Mouse (Mus musculus): ENCODE measurements around the gene Chid1. TPM values are rescaled to one million over a fixed set of nuclear protein-coding genes. Genes with fewer than 3 reads are reported as not detected.

Chid1 gene
- total RNA-seq (2021) = 10 to 100 TPM; 83.1 to 85.1 TPM
- long read RNA-seq, experiment 1, full-length matches to known transcripts = 48 of 65 reads
- long read RNA-seq, experiment 1, partial matches to known transcripts = 3 of 65 reads
- long read RNA-seq, experiment 1, other reads (novel, unspliced or antisense) = 14 of 65 reads
- long read RNA-seq, experiment 2, full-length matches to known transcripts = 62 of 87 reads
- long read RNA-seq, experiment 2, partial matches to known transcripts = 10 of 87 reads
- long read RNA-seq, experiment 2, other reads (novel, unspliced or antisense) = 15 of 87 reads

DNA sequence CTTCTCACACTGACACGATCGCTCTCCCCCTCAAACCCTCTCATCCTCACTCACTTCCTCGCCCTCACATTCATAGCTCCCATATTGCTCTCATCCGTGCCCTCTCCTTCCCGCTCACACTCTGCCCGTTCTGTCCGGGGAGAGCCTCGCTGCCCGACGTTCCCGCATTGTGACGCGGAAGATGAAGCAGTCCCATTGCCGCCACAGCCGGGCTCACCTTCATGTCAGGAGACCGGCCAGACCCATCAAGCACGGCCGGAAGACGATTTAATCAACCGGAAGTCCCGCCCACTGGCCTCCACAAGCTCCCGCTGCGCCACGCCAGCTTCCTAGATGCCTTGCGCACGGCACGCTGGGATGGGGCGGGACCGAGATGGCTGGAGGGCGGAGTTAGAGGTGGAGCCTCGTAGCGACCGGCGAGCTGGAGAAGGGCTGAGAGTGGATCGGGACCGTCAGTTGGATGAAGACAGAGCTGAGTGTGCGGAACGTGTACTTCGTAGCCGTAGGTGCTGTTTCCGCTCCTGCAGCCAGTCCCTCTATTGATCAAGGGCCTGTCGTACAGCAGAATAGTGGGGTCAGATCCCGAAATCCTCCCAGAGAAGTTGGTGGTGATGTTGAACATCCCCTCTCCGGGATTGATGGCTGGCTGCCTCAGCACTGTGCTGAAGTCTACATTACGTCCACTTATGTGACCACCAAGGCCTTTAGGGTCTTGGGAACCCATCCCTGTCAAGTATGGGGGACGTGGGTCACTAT lies at the start of gene Chid1:
Chid1 (minus strand) TSS at position 302 of the 756 bp plus-strand sequence.
- no peak for TF ChIP-seq CTCF (conservative IDR thresholded peaks at IDR 0.05)
- H3K4me3 ChIP-seq = peak within 1 kb of the TSS; percentile 85
- H3K27ac ChIP-seq = peak within 1 kb of the TSS; percentile 95
- DNase-seq (ENCODE audit: low spot score in 2 of 2) = peak; percentile 97 to 98

DNA sequence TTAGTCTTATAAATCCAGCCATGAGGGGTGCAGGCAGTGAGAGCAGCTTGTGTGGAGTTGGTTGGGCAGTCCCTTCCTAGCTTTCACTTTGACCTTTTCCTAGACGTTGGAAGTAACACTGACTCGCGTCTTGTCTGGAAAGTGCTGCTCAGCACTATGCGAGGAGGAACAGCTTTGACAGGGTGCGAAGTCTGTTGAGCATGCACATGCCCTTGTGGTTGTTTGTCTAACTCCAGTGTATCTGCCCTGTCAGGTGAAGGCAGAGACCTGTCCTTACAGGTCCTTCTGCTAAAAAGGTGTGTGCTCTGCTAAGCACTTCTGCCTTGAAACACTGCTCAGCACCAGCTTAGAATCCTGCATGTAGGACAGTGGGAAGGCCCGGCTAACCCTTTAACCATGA lies 49.2 kb upstream of the Chid1 start:
- Histone ChIP-seq H3K4me3 (no peak overlapping the region), H3K27ac (no peak overlapping the region)
- TF ChIP-seq CTCF (conservative IDR thresholded peaks at IDR 0.05) = no peak
- DNase-seq (ENCODE audit: low spot score in 2 of 2) = no peak

DNA sequence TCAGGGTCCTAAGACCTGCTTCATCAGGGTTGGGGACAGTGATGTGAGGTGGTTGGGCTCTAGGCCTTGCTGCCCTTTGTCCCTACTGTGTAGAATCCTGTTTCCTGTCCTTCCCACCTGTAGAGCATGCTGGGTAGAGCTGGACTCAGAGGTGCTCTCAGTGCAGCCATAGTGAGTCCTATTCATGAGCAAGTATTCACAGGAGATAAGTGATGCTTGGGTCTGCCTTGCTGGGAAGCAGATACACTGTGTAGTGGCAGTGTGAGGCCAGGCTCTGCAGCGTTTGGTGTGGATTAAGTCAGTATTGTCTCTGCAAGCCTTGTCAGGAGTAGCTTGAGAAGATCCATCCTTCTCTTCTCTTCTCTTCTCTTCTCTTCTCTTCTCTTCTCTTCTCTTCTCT lies 46.2 kb upstream of the Chid1 start:
- no peak overlapping the region for H3K27ac ChIP-seq
- no peak for DNase-seq (ENCODE audit: low spot score in 2 of 2)
- no peak for TF ChIP-seq CTCF (conservative IDR thresholded peaks at IDR 0.05)
- no peak overlapping the region for H3K4me3 ChIP-seq

DNA sequence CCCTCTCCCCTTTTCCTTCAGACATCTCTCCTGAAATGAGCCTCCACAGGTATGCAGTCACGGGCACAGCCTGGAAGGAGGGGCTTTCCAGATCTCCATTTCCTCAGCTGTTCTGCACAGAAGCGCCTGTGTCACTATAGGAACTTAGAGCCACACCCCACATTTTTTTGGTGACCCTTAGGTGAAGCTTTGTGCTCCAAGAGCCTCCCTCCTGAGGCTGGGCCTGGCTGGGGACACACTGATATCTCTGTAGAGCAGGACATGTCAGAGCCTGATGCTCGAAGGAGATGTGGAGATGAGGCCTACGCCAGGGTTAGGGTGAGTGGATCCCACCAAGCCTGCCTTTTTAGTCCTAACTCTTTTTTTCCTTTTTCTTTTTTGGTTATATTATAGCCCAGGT lies 45.6 kb upstream of the Chid1 start:
- Histone ChIP-seq H3K4me3 (no peak overlapping the region), H3K27ac (no peak overlapping the region)
- TF ChIP-seq CTCF (conservative IDR thresholded peaks at IDR 0.05) = no peak
- DNase-seq (ENCODE audit: low spot score in 2 of 2) = no peak

DNA sequence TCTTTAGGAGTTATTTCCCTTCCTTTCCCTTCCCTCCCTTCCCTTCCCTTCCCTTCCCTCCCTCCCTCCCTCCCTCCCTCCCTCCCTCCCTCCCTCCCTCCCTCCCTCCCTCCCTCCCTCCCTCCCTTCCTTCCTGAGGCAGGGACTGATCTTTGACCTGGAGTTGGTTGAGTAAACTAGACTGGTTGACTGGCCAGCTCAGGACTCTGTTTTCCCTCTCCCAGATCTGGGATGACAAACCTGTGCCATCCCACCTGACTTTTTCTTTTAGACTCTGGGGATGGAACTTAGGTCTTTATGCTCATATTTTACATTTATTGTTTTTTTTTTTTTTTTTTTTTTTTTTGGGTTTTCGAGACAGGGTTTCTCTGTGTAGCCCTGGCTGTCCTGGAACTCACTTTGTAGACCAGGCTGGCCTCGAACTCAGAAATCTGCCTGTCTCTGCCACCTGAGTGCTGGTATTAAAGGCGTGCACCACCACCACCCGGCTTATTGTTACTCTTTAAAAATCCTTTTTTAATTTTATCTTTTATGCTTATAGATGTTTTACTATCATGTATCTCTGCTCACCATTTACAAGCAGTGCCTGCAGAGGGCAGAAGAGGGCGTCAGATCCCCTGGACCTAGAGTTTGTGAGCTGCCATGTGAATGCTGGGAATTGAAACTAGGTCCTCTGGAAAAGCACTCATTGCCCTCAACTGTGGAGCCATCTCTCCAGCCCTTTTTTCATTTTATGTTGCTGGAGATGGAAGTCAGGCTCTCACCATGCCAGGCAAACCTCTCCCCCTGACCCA lies 44.6 kb upstream of the Chid1 start:
- DNase-seq (ENCODE audit: low spot score in 2 of 2) = no peak
- Histone ChIP-seq H3K4me3 (no peak overlapping the region), H3K27ac (no peak overlapping the region)
- peak; percentile 38; the same call in 1 of the 2 replicates for TF ChIP-seq CTCF (conservative IDR thresholded peaks at IDR 0.05)

DNA sequence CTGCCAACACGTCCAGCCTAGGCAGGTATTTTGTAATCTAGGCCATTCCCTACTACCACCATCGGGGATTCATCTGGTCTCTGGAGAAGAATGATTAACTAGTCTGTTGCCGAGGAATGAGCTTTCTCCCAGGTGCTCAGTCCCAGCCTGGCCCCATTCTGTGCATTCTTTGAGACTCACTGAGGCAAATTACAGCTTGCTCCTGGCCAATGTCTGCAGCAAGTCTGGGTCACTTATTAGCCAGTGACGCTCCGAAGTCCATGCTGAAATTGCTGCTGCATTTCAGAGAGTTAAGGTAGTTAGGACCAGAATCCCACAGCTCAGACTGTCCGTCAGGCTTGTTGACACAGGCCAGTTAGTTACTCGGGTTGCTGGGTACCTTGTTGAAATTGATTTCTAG lies 41.7 kb upstream of the Chid1 start:
- no peak for TF ChIP-seq CTCF (conservative IDR thresholded peaks at IDR 0.05)
- no peak for DNase-seq (ENCODE audit: low spot score in 2 of 2)
- no peak overlapping the region for H3K4me3 ChIP-seq
- H3K27ac ChIP-seq = no peak overlapping the region

DNA sequence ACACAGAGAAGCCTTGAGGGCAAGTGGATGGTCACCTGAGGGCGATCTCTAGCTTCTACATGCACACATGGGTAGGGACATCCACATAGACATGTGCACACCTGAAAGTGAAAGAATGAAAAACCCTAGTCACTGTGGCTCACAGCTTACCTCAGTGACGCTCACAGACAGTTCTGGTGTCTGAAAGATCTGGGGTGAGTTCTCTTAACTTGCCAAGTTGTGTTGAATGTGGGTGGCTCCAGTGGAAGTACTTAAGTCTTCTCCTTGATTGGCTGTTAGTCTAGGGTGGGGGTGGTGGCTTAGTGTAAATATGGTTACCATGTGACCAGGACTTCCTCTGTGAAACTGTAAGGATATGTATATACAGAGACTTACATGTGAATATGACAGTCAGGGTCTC lies 39.3 kb upstream of the Chid1 start:
- no peak for TF ChIP-seq CTCF (conservative IDR thresholded peaks at IDR 0.05)
- no peak for DNase-seq (ENCODE audit: low spot score in 2 of 2)
- Histone ChIP-seq H3K27ac (no peak overlapping the region), H3K4me3 (no peak overlapping the region)

DNA sequence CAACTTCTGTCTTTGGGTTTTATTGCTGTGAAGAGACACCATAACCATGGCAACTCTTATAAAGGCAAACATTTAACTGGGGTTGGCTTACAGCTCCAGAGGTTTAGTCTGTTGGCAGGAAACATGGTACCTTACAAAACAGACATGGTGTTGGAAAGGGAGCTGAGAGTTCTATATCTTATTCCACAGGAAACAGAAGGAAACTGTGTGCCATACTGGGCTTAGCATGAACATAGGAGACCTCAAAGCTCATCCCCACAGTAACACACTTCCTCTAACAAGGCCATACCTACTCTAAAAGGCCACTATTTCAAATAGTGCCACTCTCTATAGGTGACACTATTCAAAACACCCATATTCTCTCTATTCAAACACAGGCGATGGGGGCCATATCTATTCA lies 38.9 kb upstream of the Chid1 start:
- H3K27ac ChIP-seq = no peak overlapping the region
- no peak overlapping the region for H3K4me3 ChIP-seq
- DNase-seq (ENCODE audit: low spot score in 2 of 2) = no peak
- TF ChIP-seq CTCF (conservative IDR thresholded peaks at IDR 0.05) = no peak

DNA sequence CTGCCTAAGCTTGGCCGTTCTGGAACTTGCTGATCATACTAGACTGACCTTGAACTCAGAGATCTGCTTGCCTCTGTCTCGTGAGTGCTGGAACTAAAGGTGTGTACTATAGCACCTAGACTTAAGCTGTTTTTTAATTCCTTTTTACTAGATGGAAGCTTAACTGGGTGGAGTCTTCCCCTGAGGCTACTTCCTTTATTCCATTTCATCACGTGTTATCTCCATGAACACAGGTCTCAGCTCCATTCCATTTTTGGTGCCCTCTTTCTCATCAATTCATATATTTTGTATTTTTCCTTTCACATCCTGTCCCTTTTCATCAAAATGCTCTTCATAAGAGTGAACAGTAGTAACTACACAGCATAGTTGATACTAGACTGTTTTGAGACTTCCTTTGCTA lies 38.1 kb upstream of the Chid1 start:
- H3K4me3 ChIP-seq = no peak overlapping the region
- H3K27ac ChIP-seq = no peak overlapping the region
- no peak for DNase-seq (ENCODE audit: low spot score in 2 of 2)
- TF ChIP-seq CTCF (conservative IDR thresholded peaks at IDR 0.05) = no peak

DNA sequence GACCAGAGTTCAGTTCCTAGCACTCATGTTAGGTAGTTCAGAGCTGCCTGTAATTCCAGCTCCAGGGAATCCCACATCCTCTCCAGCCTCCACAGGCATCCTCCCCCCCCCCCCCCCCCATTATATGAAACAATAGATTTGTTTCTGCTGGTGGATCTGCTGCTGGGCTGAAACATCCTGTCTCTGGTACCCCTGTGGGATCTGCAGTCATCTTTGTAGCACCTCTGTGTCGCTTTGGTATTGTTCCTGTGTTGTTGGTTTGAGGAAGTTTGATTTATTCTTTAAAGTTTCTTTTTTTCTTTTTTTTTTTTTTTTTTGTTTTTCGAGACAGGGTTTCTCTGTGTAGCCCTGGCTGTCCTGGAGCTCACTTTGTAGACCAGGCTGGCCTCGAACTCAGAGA lies 35.8 kb upstream of the Chid1 start:
- no peak for DNase-seq (ENCODE audit: low spot score in 2 of 2)
- H3K4me3 ChIP-seq = no peak overlapping the region
- TF ChIP-seq CTCF (conservative IDR thresholded peaks at IDR 0.05) = no peak
- no peak overlapping the region for H3K27ac ChIP-seq

DNA sequence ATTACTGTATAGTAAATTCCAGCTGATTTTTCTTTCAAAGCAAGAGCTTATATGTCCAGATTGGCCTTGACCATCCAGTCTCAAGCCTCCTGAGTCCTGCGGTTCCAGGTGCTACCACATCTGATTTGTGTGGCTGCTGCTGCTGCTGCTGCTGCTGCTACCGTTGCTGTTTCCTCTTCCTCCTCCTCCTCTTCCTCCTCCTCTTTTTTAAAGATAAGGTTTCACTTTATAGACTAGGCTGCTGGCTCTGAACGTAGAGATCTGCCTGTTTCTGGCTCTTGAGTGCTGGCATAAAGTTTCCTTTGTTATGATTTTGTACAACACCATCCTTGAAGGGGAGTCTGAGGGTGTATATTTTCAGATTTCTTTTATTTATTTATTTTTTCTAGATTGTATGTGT lies 34.4 kb upstream of the Chid1 start:
- H3K27ac ChIP-seq = no peak overlapping the region
- no peak overlapping the region for H3K4me3 ChIP-seq
- TF ChIP-seq CTCF (conservative IDR thresholded peaks at IDR 0.05) = no peak
- no peak for DNase-seq (ENCODE audit: low spot score in 2 of 2)

DNA sequence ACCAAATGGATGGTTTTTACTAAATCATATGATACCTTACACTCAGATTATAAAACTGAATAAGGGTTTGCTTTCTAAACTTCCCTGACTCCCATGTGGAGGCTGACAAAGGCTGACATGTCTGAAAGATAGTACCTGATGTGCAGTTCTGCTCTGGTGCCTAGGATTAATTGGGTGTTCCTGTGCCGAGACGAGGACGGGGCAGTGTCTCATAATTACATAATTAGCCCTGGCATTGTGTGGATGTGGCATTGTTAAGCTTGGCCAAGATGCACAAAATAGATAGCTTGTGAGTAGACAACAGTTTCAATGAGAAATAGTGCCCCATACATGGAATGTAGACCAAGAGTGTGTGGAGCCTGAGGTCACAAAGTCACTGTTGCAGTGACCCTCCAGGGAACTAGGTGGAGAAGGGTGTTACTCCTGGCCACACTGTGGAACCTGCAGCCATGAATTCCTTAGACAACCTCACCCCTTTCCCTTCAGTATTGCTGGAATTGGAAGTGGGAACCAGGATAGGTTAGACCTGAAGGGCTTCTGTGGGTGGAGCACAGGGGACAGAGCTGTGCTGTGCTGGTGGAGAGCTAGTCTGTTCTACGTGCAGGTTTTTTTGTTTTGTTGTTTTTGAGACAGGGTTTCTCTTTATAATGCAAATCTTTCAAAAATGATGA lies 31.1 kb upstream of the Chid1 start:
- peak overlapping the region; percentile 7; the same call in 1 of the 2 replicates for H3K27ac ChIP-seq
- no peak for TF ChIP-seq CTCF (conservative IDR thresholded peaks at IDR 0.05)
- H3K4me3 ChIP-seq = no peak overlapping the region
- DNase-seq (ENCODE audit: low spot score in 2 of 2) = no peak

DNA sequence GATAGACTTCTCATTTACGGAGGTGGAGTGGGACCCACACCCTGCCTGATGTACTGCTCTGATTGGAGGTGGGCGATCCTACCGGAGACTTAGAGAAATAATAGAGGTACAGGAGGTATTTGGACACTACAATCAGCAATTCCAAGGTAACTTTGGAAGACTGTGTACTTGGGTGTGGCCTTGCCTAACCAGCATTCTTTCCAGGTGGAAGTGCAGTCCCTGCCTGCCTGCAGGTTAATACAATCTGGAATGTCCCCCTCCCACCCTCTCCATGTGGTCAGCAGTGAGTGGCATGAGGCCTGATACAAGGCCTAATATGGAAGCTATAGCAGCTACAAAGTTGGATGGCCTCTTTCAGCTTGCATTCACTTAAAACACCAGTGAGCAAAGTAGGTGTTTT lies 30.3 kb upstream of the Chid1 start:
- TF ChIP-seq CTCF (conservative IDR thresholded peaks at IDR 0.05) = no peak
- H3K4me3 ChIP-seq = no peak overlapping the region
- H3K27ac ChIP-seq = no peak overlapping the region; the same call in 1 of the 2 replicates
- no peak for DNase-seq (ENCODE audit: low spot score in 2 of 2)

Data from layer of hippocampus, adult 2 months (tissue).